Mouse (Mus musculus): ENCODE results near the gene Morc2a.

GRCm38 (mm10) chr11:3727438-3728105 lies 78.6 kb downstream of the Morc2a start:
- no peak for TF ChIP-seq CTCF (IDR thresholded peaks at IDR 0.05; ENCODE audit: borderline replicate concordance, control insufficient read depth, extremely low read depth, insufficient read depth, low read length, poor library complexity)
- TF ChIP-seq POLR2A (IDR thresholded peaks at IDR 0.05; ENCODE audit: control insufficient read depth, extremely low read depth, insufficient read depth, low read length, poor library complexity): no peak
